Mouse (Mus musculus) T-helper 1 cell (primary cell): ENCODE data around the gene Usp5.
"Not testable (repeated sequence)": the region's sequence is repeated elsewhere in the genome, so short reads cannot be mapped to it uniquely, and the experiment has no call there.

ENCODE experiments used
- in situ Hi-C: fragments of 300-600 bp; cut with MboI, MseI; formaldehyde crosslinking; loops from one replicate; pipeline ENCODE4 v1.15.1; 2025; ENCODE audit warnings: high pct_unique_total_duplicates

The Usp5 gene

DNA sequence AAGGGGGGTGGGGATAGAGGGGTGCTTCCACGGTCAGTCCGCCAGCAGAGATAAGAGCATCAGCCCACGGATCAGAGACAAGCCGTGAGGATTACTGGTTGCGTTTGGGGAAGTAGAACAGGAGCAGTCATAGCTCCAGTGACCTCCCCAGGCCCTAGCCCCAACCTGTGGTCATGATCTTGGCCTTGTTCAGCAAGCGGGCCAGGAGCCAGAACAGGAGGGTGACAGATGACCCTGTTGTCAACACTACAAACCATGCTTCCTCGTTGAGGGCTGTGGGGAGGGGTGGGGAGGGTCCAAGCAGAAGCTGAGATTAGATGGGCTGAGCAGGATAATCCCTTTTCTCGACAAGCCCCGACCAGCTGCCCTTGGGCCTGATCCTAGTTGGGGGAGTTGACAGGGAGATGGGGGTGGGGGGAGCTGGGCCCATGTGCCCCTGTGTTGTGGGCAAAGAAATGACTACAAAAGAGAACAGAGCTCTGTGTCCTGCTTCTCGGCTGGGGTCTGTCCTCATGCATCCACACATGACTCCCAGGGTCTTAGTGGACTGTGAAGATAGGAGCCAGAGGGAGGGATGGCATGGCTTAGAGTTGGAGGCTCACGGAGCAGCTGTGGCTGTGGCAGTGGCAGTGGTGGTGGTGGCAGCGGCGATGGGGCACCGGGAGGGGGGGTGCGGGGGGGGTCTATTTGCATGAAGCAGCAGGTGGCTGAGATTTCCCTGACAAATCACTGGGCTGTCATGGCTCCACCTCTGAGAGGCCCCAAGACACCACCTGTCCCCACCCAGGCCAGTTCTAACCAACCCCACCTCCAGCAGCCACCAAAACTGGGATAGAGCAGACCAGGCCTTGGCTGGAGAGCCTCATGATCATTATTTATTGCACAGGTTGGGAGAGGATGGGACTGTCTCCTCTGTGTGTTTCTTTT, 11.2 kb upstream of the Usp5 start, which contains the start of gene Gnb3:
TSS of gene Gnb3 (minus strand) at position 35 of the 927 bp plus-strand sequence.
- in situ Hi-C loops: no loop called here

DNA sequence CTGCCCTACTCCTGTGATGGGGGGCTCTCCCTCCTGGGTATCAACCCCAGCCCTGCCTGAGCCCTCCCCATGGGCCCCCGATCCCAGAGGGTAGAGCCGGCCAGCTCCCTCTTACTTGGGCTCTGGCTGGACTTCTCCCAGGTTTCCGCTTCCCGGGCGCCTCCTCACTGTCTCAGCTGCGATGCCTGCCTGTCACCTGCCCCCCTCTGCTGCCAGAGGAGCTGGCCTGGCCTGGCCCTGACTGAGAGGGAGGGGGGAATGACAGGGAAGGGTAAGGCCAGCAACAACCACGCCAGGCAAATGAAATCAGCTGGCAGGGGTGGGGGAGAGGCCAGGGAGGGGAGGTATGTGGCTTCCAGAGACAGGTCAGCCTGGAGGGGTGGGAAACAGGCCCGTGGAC, 10.5 kb upstream of the Usp5 start:
- in situ Hi-C loops: no loop called here

DNA sequence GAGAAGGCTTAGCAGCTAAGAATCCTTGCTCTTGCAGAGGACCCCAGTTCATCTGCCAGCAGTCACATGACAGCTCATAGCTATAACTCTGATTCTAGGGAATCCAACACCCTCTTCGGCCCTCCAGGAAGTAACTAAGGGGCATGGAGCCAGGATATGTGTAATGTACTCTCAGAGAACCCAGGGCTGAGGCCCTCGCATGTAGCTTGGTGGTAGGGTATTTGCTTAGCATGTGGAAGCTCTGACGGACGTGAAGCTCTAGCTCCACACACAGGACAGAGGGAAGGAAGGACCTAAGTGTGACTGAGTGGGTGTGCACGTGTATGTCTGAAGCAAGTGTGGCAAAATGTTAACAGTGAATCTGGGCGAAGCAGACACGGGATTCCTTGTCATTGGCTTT, 7.1 kb upstream of the Usp5 start:
- in situ Hi-C loops: no loop called here

DNA sequence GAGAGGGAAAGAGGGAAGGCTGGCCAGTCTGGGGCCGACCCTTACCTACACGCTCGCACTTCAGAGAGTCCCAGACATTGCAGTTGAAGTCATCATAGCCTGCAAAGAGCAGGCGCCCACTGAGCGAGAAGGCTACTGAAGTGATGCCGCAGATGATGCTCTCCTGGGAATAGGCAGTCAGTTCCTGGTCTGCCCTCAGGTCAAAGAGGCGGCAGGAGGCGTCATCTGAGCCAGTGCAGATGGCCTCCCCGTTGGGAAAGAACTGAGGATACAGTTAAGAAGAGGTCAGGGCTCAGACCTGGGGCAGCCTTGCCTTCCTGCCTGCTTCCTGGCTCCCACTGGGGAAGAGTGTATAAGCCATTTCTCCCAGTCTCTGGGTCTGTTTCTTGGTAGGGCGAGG, 6.2 kb upstream of the Usp5 start:
- in situ Hi-C loops: no loop called here

DNA sequence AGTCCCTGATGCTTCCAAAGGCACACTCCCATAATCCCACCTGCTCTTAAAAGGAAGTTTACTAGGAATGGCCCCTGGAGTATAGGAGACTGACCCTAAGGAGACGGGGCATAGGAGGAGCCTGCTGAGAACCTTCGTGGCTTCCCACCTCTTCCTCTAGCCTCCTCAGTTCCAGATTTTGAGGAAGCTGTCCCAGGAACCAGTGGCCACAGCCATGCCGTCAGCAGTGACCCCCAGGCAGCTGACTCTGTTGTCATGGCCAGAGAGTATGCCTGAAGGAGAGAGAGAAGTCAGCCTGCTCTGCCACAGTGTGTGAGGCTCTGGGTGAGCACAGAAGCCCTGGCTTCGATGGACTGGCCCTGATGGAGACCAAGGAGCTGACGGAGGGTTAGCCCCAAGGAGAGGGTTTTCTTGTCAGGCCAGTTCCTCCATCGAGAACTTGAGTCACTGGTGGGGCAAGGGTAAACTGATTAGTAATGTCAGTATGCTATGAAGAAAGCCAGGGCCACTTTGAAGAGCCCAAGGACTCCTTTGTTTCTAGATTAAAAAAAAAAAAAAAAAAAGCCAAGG, 5.3 kb upstream of the Usp5 start:
- in situ Hi-C loops: no loop called here

DNA sequence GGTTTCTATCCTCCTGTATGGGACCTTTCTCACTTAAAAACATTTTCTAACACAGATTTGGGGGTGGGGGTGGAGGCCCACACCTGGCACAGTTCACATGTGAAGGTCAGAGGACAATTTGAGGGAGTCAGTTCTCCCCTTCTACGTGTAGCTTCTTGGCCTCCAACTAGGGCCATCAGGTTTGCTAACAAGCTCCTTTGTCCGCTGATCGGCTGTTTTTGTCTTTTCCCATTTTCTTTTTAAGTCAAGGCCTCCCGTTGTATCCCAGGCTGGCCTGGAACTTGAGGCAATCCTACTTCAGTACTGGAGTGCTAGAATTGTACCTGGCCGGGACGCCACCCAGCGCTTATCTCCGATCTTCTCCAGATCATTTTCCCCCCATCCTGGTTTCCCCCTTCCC, 2.4 kb upstream of the Usp5 start:
- in situ Hi-C loops: no loop called here

DNA sequence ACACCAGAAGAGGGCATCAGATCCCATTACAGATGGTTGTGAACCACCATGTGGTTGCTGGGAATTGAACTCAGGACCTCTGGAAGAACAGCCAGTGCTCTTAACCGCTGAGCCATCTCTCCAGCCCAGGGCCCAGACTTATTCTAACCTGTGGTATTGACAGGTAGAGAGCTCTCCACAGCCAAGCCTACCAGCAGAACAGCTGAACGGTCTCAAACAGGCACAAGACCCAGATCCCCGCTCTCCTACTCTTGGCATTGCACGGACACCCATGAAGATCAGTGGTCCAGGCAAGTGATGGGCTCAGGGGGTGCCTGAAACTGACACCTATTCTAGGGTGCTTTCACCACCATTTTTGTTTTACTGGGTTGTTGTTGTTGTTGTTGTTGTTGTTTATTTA, 1.9 kb upstream of the Usp5 start:
- in situ Hi-C loops: not testable (repeated sequence)

DNA sequence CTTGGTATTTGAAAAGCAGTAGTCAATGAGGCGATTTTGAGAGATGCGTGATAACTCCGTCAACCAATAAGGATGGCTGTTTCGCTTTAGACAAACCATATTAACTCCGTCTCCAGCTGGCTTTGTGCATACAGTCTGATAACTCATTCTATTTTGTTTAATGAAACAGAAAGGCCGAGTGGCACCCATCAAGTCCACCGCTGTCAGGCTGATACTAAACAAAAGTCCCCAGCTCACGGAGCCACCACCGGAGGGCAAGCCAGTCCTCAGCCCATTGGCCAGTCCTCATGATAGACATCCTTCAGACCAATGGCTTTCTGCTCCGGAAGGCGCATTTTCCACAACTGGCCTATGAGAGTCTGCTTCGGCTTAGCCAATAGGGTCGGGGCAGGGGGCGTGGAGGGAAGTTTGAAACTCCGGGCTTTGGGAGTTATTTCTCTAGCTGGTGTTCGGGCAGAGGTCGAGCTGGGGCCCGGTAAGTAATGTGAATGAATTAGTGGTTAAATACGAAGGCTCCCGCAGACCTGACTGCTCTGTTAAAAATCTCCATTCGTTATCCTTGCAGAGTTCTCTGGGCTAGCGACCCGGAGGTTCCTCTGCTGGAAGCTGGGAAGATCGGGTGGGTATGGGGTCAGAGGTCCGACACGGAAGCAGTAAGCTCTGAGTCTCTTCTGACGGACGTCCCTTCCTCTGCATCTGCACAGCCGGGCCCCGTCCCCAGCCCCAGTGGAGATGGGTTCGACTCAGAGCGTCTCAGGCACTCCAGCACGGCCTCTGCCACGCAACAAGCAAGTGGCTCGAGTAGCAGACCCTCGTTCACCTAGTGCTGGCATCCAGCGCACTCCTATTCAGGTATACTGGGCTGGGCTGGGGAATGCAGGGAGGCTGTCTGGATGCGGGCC, 766 bp upstream of the Usp5 start:
- in situ Hi-C loops: no loop called here

DNA sequence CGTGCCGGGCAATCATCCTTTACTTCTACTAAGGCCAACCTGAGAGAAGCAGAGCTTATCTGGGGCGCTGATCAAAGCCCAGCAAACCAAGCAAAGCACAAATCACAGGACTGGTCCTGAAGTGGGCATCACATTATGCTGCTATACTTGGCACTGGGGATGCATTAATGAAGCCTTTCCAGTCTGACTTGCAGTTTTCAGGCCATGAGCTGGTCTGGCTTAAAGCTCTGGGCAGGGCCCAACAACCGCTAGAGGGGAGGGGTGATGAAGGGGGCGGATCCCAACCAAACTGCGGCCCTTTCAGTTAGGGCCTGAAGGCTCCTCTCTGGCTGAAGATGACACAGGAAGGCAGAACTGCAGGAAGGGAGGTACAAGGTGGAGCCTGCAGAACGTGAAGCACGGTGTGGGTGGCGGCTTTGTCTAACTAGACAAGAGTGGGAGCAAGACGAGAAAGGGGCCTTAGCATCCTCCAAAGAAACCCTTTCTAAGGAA, 1.1 kb downstream of the Usp5 start:
- in situ Hi-C loops: no loop called here

DNA sequence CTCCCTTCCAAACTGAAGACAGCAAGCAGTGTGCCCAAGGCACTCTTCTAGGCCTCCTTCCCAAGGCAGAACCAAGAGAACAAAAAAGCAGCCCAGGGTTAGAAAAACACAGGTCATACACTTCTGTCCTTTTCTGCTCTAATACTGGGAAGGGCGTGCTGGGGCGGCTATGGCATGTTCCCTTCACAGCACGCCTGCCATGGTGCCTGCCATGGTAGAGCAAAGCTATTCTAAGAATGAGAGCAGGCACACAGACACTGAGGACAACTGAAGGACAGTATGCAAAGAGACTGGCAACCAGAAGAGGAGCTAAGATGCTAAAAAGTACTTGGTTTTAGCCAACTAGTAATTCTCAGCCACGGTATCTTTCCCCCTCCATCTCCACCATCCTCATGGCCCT, 7.2 kb downstream of the Usp5 start:
- in situ Hi-C loops: no loop called here

DNA sequence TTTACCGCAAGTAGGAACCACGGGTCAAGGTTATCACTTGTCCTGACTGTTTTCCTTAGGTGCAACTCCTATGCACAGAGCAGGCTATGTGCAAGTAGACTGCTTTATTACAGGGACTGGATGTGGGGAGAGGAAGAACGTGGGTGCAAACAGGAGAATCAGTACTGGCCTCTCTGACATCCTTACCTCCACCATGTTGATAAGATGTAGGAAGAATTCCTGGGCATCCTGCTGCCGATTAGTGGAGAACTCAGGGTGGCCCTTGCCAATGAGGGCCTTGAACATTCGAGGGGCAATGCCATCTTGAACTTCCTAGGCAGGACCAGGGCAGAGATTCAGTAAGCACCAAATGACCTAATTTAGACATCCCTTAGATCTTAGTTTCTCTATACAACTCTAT, 8.4 kb downstream of the Usp5 start:
- in situ Hi-C loops: no loop called here

DNA sequence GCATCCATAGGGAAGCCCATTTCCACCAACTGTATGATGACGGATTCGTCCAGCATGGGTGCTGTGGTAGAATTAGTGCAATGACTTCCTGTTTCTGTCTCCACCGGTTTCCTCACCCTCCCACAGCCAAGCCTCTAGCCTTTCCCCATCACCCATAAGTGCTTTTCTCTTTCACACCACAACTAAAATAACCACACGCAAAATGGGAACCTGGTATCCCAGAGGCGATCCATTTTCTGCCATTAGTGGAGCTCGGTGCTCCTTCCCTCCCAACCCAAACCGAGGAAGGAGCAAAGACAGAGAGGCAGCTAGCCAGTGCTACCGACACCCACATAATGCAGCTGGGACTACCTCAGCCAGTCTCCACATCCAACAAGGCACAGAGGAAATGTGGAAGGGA, 11.3 kb downstream of the Usp5 start:
- in situ Hi-C loops: no loop called here

DNA sequence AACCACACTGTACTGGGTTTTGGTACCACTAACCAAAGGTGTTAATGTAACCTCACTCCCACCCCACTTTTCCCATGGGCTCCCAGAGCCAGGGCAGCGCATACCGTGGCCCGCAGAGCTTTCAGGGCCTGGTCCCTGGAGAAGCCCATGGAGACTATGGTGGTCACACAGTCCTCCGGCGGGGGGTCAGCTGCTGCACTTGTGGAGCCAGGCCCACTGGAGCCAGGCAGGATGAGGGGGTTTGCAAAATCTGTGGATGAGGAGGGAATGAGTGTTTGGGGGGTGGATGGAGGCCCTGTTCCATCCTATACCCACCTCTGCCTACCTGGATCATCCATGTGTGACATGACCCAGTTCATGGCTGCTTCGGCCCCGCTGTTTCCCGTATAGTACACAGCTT, 11.7 kb downstream of the Usp5 start:
- in situ Hi-C loops: no loop called here

DNA sequence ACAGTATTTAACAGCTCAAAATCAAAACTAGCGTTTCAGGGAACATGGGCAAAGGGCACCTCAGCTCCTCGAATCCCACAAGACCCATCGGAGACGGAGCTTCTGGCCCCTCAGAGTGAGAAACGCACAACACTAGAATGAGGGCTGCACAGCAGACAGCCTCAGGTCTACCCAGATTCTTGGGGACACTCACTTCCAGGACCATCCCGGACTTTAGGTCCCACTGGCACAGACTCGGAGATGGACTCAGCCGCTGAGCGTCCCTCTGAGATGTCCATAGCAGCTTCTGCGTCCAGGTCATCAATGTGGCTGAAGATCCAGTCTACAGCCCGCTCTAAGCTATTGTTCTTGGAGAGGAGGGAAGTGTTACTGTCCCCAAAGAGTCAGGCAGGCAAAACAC, 12.2 kb downstream of the Usp5 start:
- in situ Hi-C loops: no loop called here

DNA sequence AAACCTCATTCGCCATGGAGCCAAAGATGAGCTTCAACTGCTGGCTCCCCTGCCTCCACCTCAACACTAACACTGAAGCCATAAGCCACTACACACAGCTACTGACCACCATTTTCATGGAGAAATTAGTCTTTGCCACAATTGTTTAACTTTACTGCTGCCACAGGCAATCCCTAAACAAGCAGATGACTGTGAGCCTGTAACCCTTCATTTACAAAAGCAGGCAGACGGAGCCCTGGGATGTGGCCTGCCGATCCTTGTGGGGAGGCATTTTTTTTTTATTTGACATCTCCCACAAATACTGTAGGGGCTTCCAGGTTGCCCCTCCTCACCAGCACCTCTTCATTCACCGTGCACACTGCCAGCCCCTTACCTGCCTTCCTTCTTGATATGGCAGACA, 12.7 kb downstream of the Usp5 start:
- in situ Hi-C loops: no loop called here

DNA sequence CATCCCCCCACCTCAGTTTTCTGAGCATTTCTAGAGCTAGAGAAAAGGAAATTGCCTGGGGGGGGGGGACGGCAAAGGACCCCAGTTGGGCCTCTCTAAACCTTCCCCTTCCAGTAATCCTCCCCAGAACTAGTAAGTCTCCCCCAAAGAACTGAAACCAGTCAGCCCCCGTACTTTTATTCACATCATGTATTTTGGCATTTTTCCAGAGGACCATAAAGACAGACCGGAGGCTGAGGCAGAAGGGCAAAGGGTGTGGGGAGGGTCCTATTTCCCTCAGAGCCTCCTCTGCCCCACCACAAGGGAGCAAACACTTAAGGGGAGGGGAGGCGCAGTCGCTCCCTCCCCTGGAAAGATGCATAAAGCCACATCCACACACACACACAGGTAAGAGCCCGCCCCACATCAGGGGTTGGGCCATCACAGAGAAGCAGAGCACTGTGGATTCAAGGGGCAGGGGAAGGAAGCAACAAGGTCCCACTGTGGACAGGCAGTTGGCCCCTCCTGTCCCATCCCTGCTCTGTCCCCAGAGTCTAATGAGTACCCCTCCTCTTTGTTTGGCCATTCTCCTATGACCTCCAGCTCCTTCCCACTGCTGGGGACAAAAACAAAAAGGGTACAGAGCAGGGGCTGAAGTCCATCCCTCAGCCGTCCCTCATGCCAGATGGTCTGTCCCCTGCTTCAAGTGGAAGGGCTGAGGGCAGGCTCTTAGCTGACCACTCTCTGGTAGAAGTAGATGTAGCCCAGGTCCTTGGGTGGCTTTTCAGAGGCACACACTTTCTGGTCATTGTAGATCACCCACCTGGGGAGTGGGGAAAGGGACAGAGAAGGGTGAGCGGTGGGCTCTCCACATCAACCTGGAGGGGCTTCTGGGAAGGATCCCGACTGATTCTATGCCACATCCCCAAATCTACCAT, 14.2 kb downstream of the Usp5 start:
- in situ Hi-C loops: no loop called here

DNA sequence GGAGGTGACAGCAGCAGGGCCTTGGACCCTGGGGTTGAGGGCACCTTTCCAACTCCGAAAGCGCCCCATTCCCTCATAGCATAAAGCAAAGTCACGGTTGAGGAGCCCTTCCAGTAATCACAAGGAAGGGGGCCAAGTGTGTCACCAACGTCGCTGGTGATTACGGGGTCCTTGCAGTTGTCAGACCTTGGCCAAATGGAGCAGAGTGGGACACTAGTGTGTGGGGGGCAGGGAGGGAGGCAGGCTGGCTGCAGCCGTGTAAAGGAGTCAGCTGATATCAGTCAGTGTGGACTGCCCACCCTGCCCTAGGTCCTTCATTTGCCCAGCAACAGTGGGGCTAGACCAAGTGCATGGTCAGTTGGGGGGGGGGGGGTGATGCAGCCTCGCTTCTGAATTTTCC, 14.8 kb downstream of the Usp5 start:
- in situ Hi-C loops: no loop called here

DNA sequence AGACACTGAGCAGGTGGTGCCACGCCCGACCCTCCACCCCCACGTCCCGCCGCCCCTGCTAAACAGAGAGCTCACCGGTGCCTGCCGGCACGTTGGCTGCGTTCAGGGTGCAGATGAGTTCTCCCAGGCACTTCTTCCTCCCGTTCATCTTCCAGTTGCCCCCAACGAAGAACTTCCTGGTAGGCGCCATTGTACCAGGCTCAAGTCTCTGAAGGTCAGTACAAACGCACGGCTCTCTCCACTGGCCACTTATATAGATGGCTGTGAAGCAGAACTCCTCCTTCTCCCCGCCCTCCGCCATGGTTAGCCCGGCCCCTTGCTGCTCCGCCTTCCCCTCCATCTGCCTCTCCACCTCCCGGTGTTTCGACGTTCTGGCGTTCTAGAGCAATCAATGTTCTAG, 15.4 kb downstream of the Usp5 start, which contains the start of gene Tpi1:
TSS of gene Tpi1 (minus strand) at position 364 of the 400 bp plus-strand sequence.
- in situ Hi-C loops: no loop called here

DNA sequence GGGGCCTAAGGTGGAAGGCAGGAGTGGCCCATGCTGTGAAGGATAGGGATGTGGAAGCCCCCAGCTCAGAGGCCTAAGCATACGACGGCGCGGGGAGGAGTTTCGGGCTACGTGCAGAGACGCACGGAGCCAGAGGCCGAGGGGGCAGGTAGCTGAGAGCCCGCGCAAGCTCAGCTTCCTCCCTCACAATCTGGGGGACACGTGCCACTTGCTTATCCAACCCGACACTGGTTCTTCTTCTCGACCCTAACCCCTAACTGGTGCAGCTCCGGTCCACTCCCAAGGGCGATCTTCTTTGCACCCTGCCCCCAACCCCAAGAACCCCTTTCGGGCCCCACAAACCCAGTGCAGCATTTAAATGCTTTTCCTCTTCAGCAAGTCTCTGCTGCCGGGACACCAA, 15.8 kb downstream of the Usp5 start:
- in situ Hi-C loops: no loop called here

DNA sequence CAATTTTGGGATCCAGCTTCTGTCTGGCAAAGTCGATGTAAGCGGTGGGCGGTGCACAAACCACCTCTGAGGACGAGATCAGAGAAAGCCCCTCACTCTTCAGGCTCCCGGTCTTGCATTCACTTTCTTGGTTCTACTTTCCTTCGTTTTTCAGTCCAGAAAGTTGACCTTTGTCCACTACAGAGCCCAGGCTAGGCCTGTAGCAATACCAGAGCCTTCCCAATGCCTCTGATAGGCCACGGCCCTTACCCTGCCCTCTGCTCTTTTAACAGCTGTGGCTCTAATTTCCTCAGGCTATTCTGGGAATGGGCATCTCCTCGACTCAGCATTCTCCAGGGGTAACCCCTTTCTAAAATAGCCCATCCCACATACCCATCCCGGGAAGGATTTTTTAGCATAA, 16.4 kb downstream of the Usp5 start:
- in situ Hi-C loops: no loop called here
